In genomic region chr3:96250890-96251289, GRCm38 (mm10) we compare ENCODE assay signal across 22 mouse cellular contexts. TPM values are rescaled to one million over a fixed set of nuclear protein-coding genes. Genes with fewer than 3 reads are reported as not detected.
DNase-seq lines count a peak whose midpoint lies in the region; ATAC-seq and TF ChIP-seq lines count a peak whose summit lies in the region.
"Had no signal": no experiment of that assay in that cellular context is flagged by ENCODE, and none has a peak within 500 bp of the region (broad histone marks: within the 10 kb centered on the region; RNA-seq: fewer than 3 reads in every experiment).

No protein-coding gene starts in this region.

- no peak overlapping the region for H3K4me3 ChIP-seq in kidney, postnatal 0 days (replicated peaks; ENCODE audit: low read depth, low read length)
- peak overlapping the region; percentile 17 for H3K4me3 ChIP-seq in liver, embryonic 16.5 days (ENCODE audit: low read depth, low read length)
- H3K4me3 ChIP-seq: heart, embryonic 13.5 days; hindbrain, embryonic 15.5 days; neural tube, embryonic 13.5 days had no signal

- H3K27me3 ChIP-seq in kidney, postnatal 0 days (ENCODE audit: insufficient read depth, low read length) = no peaks in the 10 kb centered on the region
- H3K27me3 ChIP-seq in liver, embryonic 16.5 days (ENCODE audit: control insufficient read depth, insufficient read depth, low read depth, low read length) = no peaks in the 10 kb centered on the region
- H3K27me3 ChIP-seq: heart, embryonic 13.5 days; hindbrain, embryonic 15.5 days; neural tube, embryonic 13.5 days had no signal

- no peak for TF ChIP-seq CTCF in kidney, postnatal 0 days (IDR thresholded peaks at IDR 0.05; ENCODE audit: low read depth)

- H3K9me3 ChIP-seq in kidney, postnatal 0 days (replicated peaks; ENCODE audit: low read length) = no peaks in the 10 kb centered on the region
- H3K9me3 ChIP-seq in liver, embryonic 16.5 days (replicated peaks; ENCODE audit: control insufficient read depth, low read length) = no peaks in the 10 kb centered on the region
- H3K9me3 ChIP-seq: heart, embryonic 13.5 days; hindbrain, embryonic 15.5 days; neural tube, embryonic 13.5 days had no signal

- no peaks in the 10 kb centered on the region for H3K36me3 ChIP-seq in kidney, postnatal 0 days (ENCODE audit: insufficient read depth, low read length)
- no peaks in the 10 kb centered on the region for H3K36me3 ChIP-seq in liver, embryonic 16.5 days (ENCODE audit: control insufficient read depth, insufficient read depth)
- H3K36me3 ChIP-seq: heart, embryonic 13.5 days; hindbrain, embryonic 15.5 days; neural tube, embryonic 13.5 days had no signal

- no peak for DNase-seq in kidney, postnatal 0 days (ENCODE audit: low spot score)
- no peak for DNase-seq in kidney, postnatal 10 days
- peak; percentile 55 for DNase-seq in MN1 (ENCODE audit: low spot score)
- peak; percentile 64 for DNase-seq in forelimb bud, embryonic 11.5 days (ENCODE audit: low read depth, low spot score)
- DNase-seq in adrenal gland, postnatal 10 days = no peak
- no peak for DNase-seq in embryo, embryonic 11 days
- DNase-seq: cerebellum, adult 11-12 months; heart, postnatal 36 days; kidney, adult 11 months; kidney, postnatal 4 days; lung, adult 18-20 months; thymus, adult 2 months had no signal

- no peak for ATAC-seq in kidney, postnatal 0 days (replicated peaks; ENCODE audit: low FRiP score, low read depth)
- ATAC-seq in liver, embryonic 16.5 days (ENCODE audit: low read depth) = no peak
- ATAC-seq: forebrain, embryonic 16.5 days had no signal

- 50% methylated on average over 3 of the region's 3 CpGs for WGBS in kidney, postnatal 0 days
- 55% methylated on average over 3 of the region's 3 CpGs for WGBS in liver, embryonic 16.5 days (ENCODE audit: insufficient replicate concordance)

- H3K4me2 ChIP-seq in kidney, postnatal 0 days (ENCODE audit: low read length) = no peak overlapping the region
- H3K4me2 ChIP-seq in liver, embryonic 16.5 days (ENCODE audit: low read depth, low read length) = peak overlapping the region; percentile 16; the same call in 1 of the 2 replicates
- H3K4me2 ChIP-seq: heart, embryonic 13.5 days; hindbrain, embryonic 15.5 days; neural tube, embryonic 13.5 days had no signal

- H3K27ac ChIP-seq in kidney, postnatal 0 days = 0 out of 2 replicates have a peak overlapping the region, but pooled peaks have one; percentile 25
- H3K27ac ChIP-seq in liver, embryonic 16.5 days (ENCODE audit: low read length) = peak overlapping the region; percentile 77
- H3K27ac ChIP-seq: hindbrain, embryonic 15.5 days; neural tube, embryonic 13.5 days had no signal

- no peaks in the 10 kb centered on the region; the same call in 1 of the 2 replicates for H3K4me1 ChIP-seq in kidney, postnatal 0 days (replicated peaks; ENCODE audit: insufficient read depth, low read length)
- H3K4me1 ChIP-seq in liver, embryonic 16.5 days (ENCODE audit: control insufficient read depth, low read depth, low read length) = peaks cover 45% of the 10 kb centered on the region

- no peak overlapping the region for H3K9ac ChIP-seq in kidney, postnatal 0 days (ENCODE audit: low read depth, low read length)
- peak overlapping the region; percentile 33; the same call in 1 of the 2 replicates for H3K9ac ChIP-seq in liver, embryonic 16.5 days (ENCODE audit: low read depth, low read length)
- H3K9ac ChIP-seq: heart, embryonic 13.5 days; hindbrain, embryonic 15.5 days; neural tube, embryonic 13.5 days had no signal

RNA-seq across cellular contexts. Expression of gene Hist2h3c1, which starts 4.4 kb away (rescaled TPM):
- polyA plus RNA-seq in kidney, postnatal 0 days (2015; fragmentation: Nextera tagmentation; extraction: Ambion mirVana) = 0.62 and 1.0 TPM in 2 replicates
- 4.3 and 4.9 TPM in 2 replicates for polyA plus RNA-seq in liver, embryonic 16.5 days (2015; fragmentation: Nextera tagmentation; extraction: Ambion mirVana)
- under 1 TPM in 1 of 2 experiments, not detected in 1; 0.39 TPM for total RNA-seq in adrenal gland, postnatal 10 days (2021)
- total RNA-seq: gastrocnemius, adult 18-20 months; heart, postnatal 36 days; layer of hippocampus, postnatal 10 days; left cerebral cortex, postnatal 10 days; monocyte, adult 5-6 weeks had no signal
- polyA plus RNA-seq: forebrain, embryonic 16.5 days; gonadal fat pad, adult 2 months; thymus, adult 2 months had no signal

RNA-seq across cellular contexts. Expression of gene Hist2h2aa1, which starts 5.6 kb away (rescaled TPM):
- polyA plus RNA-seq in kidney, postnatal 0 days (2015; fragmentation: Nextera tagmentation; extraction: Ambion mirVana) = 30.9 and 33.5 TPM in 2 replicates
- 34.7 and 39.6 TPM in 2 replicates for polyA plus RNA-seq in liver, embryonic 16.5 days (2015; fragmentation: Nextera tagmentation; extraction: Ambion mirVana)
- 10 to 100 TPM; 27.3 to 37.4 TPM for total RNA-seq in adrenal gland, postnatal 10 days (2021)

RNA-seq across cellular contexts. Expression of gene Hist2h2aa2, which starts 10.8 kb away (rescaled TPM):
- 86.7 and 107 TPM in 2 replicates for polyA plus RNA-seq in kidney, postnatal 0 days (2015; fragmentation: Nextera tagmentation; extraction: Ambion mirVana)
- polyA plus RNA-seq in liver, embryonic 16.5 days (2015; fragmentation: Nextera tagmentation; extraction: Ambion mirVana) = 77.1 and 92.2 TPM in 2 replicates
- total RNA-seq in adrenal gland, postnatal 10 days (2021) = 1,000 to 10,000 TPM in 1 of 2 experiments, 100 to 1,000 TPM in 1; 944 to 1,071 TPM

RNA-seq across cellular contexts. Expression of gene Hist2h3c2, which starts 12.0 kb away (rescaled TPM):
- polyA plus RNA-seq in kidney, postnatal 0 days (2015; fragmentation: Nextera tagmentation; extraction: Ambion mirVana) = 2.1 and 2.3 TPM in 2 replicates
- 9.2 and 9.8 TPM in 2 replicates for polyA plus RNA-seq in liver, embryonic 16.5 days (2015; fragmentation: Nextera tagmentation; extraction: Ambion mirVana)
- 100 to 1,000 TPM; 135 to 152 TPM for total RNA-seq in adrenal gland, postnatal 10 days (2021)

RNA-seq across cellular contexts. Expression of gene Hist2h4, which starts 12.2 kb away (rescaled TPM):
- polyA plus RNA-seq in kidney, postnatal 0 days (2015; fragmentation: Nextera tagmentation; extraction: Ambion mirVana) = 9.6 and 9.9 TPM in 2 replicates
- polyA plus RNA-seq in liver, embryonic 16.5 days (2015; fragmentation: Nextera tagmentation; extraction: Ambion mirVana) = 26.6 and 34.9 TPM in 2 replicates
- total RNA-seq in adrenal gland, postnatal 10 days (2021) = 10 to 100 TPM; 71.1 to 77.9 TPM

Comparison
In these comparisons a context has a peak if more than half of its experiments do, and no peak if none do; other contexts are left out.
1. DNase-seq: peak in MN1 (single experiment) and forelimb bud, embryonic 11.5 days (single experiment); none in kidney, postnatal 0 days (single experiment), kidney, postnatal 10 days (single experiment), adrenal gland, postnatal 10 days (single experiment) and embryo, embryonic 11 days (single experiment).